Mouse (Mus musculus) lung, postnatal 0 days (tissue): ENCODE data around the gene Elmsan1. TPM values are rescaled to one million over a fixed set of nuclear protein-coding genes. Genes with fewer than 3 reads are reported as not detected.
A peak's percentile ranks its signal among the peaks of the same experiment; 100 is the strongest.

Experiments
- ATAC-seq: fragments of 200-750 bp; cut with Nextera tagmentation; 2 replicates; pipeline ENCODE4 v1.8.0; 2017; ENCODE audit warnings: moderate library complexity
- DNase-seq: peaks from one replicate; pipeline ENCODE4 v3.0.0-alpha.2; 2016; ENCODE audit warnings: low spot score
- H3K27ac ChIP-seq: fragments of 300-500 bp; sonication (generic); 2 replicates; pipeline ENCODE4 v1.5.1; 2014; ENCODE audit warnings: antibody characterized with exemption, mild to moderate bottlenecking, low read length, mixed read lengths
- H3K27me3 ChIP-seq: fragments of 300-500 bp; sonication (generic); replicated peaks from 2 replicates; pipeline ENCODE4 v1.6.1; 2014; ENCODE audit warnings: low read length, mixed read lengths; ENCODE audit not compliant: insufficient read depth
- H3K36me3 ChIP-seq: fragments of 300-500 bp; sonication (generic); 2 replicates; pipeline ENCODE4 v1.6.1; 2014; ENCODE audit warnings: low read length, mixed read lengths; ENCODE audit not compliant: insufficient read depth
- H3K4me1 ChIP-seq: fragments of 300-500 bp; sonication (generic); 2 replicates; pipeline ENCODE4 v1.6.1; 2014; ENCODE audit warnings: antibody characterized with exemption, low read depth, low read length, mixed read lengths; ENCODE audit not compliant: insufficient read depth
- H3K4me2 ChIP-seq: fragments of 300-500 bp; sonication (generic); replicated peaks from 2 replicates; pipeline ENCODE4 v1.6.1; 2014; ENCODE audit warnings: low read depth, mild to moderate bottlenecking, low read length, moderate library complexity, mixed read lengths
- H3K4me3 ChIP-seq: fragments of 300-500 bp; sonication (generic); 2 replicates; pipeline ENCODE4 v1.5.1; 2014; ENCODE audit warnings: low read depth, low read length
- H3K9ac ChIP-seq: fragments of 300-500 bp; sonication (generic); replicated peaks from 2 replicates; pipeline ENCODE4 v1.6.1; 2014; ENCODE audit warnings: low read depth, mild to moderate bottlenecking
- H3K9me3 ChIP-seq: fragments of 300-500 bp; sonication (generic); 2 replicates; pipeline ENCODE4 v1.6.1; 2016; ENCODE audit warnings: low read length, mixed read lengths
- CTCF ChIP-seq: IDR thresholded peaks from 2 replicates; pipeline ENCODE4 v1.5.1; 2016; ENCODE audit warnings: antibody characterized with exemption, mild to moderate bottlenecking
- EP300 ChIP-seq: IDR thresholded peaks from 2 replicates; pipeline ENCODE4 v1.6.1; 2016; ENCODE audit warnings: antibody characterized with exemption, mild to moderate bottlenecking, control low read depth
- WGBS: fragments of 180-500 bp; shearing (Covaris S2); extraction: QIAGEN DNeasy Blood & Tissue Kit; methylation state at CpG from one replicate; pipeline ENCODE4 v1.1.7; 2014; 5-methylcytosine and 5-hydroxymethylcytosine counted together
- polyA plus RNA-seq: library from polyadenylated mRNA; unstranded; fragments of >200 nt; fragmentation: Nextera tagmentation; extraction: Ambion mirVana; gene quantifications from 2 replicates; pipeline ENCODE4 v1.2.1, GENCODE M21; 2015

The Elmsan1 gene
- polyA plus RNA-seq, 1 experiment from 2014 or later = 6.7 TPM

- WGBS = under 1% methylated on average over 20 of the region's 20 CpGs
- H3K9ac ChIP-seq = no peak overlapping the region
These were observed 43.0 kb downstream of the Elmsan1 start for GRCm38 (mm10) chr12:84175659-84176061.

GRCm38 (mm10) chr12:84174871-84175270 is 43.8 kb downstream of the Elmsan1 start:
- 35% methylated on average over 6 of the region's 6 CpGs for WGBS
- Histone ChIP-seq H3K4me2 (peak overlapping the region; percentile 50), H3K4me3 (no peak overlapping the region; the same call in 1 of the 2 replicates), H3K27me3 (no peaks in the 10 kb centered on the region), H3K9ac (peak overlapping the region; percentile 3; the same call in 1 of the 2 replicates), H3K27ac (peak overlapping the region; percentile 89), H3K36me3 (peaks cover 26% of the 10 kb centered on the region), H3K4me1 (peaks cover 64% of the 10 kb centered on the region), H3K9me3 (no peaks in the 10 kb centered on the region)
- DNase-seq (peak; percentile 96), ATAC-seq (peak; percentile 72)
- no peak for TF ChIP-seq CTCF
- TF ChIP-seq EP300 = peak; percentile 71

More at GRCm38 (mm10) chr12:84175659-84176061, 43.0 kb downstream of the Elmsan1 start:
- DNase-seq = peak; percentile 96
- H3K36me3 ChIP-seq = peaks cover 26% of the 10 kb centered on the region
- peak; percentile 46 for TF ChIP-seq CTCF
- peak; percentile 80 for TF ChIP-seq EP300
- no peaks in the 10 kb centered on the region for H3K9me3 ChIP-seq
- peak overlapping the region; percentile 50 for H3K4me2 ChIP-seq
- H3K27ac ChIP-seq = peak overlapping the region; percentile 89
- ATAC-seq = peak; percentile 84
- H3K4me3 ChIP-seq = peak overlapping the region; percentile 10
- H3K27me3 ChIP-seq = no peaks in the 10 kb centered on the region
- peaks cover 72% of the 10 kb centered on the region for H3K4me1 ChIP-seq

DNA sequence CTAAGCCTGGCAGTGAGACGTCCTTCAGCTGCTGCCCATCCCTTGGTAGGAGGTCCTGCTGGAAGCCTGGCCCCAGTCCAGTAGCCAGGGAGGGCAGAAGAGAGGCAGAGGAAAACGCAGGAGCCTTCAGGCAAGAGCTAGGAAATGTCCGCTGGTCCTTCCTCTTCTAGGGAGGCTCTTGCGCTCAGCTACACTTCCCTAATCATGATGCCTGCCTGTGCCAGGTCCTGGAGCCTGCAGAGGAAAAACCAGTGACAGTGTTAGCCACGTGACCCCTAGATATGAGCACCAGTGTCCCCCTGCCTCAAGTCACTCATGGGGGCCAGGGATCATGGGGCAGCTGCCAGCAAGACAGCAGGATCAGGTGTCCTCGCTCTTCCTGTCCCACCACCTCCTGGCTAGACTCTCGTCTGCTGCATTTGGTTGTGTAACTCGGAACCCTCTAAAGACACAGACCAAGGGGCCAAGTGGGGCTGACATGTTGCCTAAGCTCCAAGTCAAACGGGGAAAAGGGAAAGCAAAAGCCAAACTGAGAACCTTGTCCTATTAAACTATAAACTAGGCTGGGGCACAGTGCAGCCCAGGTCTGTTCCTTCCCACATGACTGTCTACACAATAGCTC is 44.4 kb downstream of the Elmsan1 start:
- no peak overlapping the region; the same call in 1 of the 2 replicates for H3K4me3 ChIP-seq
- H3K36me3 ChIP-seq = peaks cover 26% of the 10 kb centered on the region
- no peak for TF ChIP-seq CTCF
- TF ChIP-seq EP300 = no peak
- H3K27ac ChIP-seq = peak overlapping the region; percentile 89
- H3K4me1 ChIP-seq = peaks cover 59% of the 10 kb centered on the region
- ATAC-seq (peak; percentile 5), DNase-seq (peak; percentile 79)
- WGBS = 31% methylated on average over 9 of the region's 9 CpGs
- peak overlapping the region; percentile 3; the same call in 1 of the 2 replicates for H3K9ac ChIP-seq
- H3K9me3 ChIP-seq = no peaks in the 10 kb centered on the region
- peak overlapping the region; percentile 50 for H3K4me2 ChIP-seq
- H3K27me3 ChIP-seq = no peaks in the 10 kb centered on the region

- H3K4me2 ChIP-seq = peak overlapping the region; percentile 50; the same call in 1 of the 2 replicates
- H3K4me1 ChIP-seq = peaks cover 50% of the 10 kb centered on the region
- H3K4me3 ChIP-seq = no peak overlapping the region
- 76% methylated on average over 13 of the region's 13 CpGs for WGBS
- no peak for TF ChIP-seq EP300
- no peak for TF ChIP-seq CTCF
- no peaks in the 10 kb centered on the region for H3K9me3 ChIP-seq
- DNase-seq = no peak
- H3K9ac ChIP-seq = peak overlapping the region; percentile 3; the same call in 1 of the 2 replicates
- no peaks in the 10 kb centered on the region for H3K27me3 ChIP-seq
- peaks cover 26% of the 10 kb centered on the region for H3K36me3 ChIP-seq
- peak overlapping the region; percentile 89 for H3K27ac ChIP-seq
- no peak for ATAC-seq
These were observed 45.3 kb downstream of the Elmsan1 start for GRCm38 (mm10) chr12:84173309-84173915.

- Histone ChIP-seq H3K27ac (peak overlapping the region; percentile 89), H3K36me3 (peaks cover 26% of the 10 kb centered on the region), H3K4me1 (peaks cover 45% of the 10 kb centered on the region), H3K4me3 (no peak overlapping the region), H3K4me2 (no peak overlapping the region), H3K9ac (no peak overlapping the region), H3K27me3 (no peaks in the 10 kb centered on the region), H3K9me3 (no peaks in the 10 kb centered on the region)
- 91% methylated on average over 17 of the region's 17 CpGs for WGBS
- DNase-seq (no peak), ATAC-seq (no peak)
- TF ChIP-seq EP300 (no peak), CTCF (no peak)
These were observed 45.8 kb downstream of the Elmsan1 start for GRCm38 (mm10) chr12:84172862-84173261.

- Histone ChIP-seq H3K4me2 (no peak overlapping the region), H3K36me3 (peaks cover 26% of the 10 kb centered on the region), H3K9me3 (no peaks in the 10 kb centered on the region), H3K27ac (no peak overlapping the region), H3K4me1 (peaks cover 38% of the 10 kb centered on the region), H3K4me3 (no peak overlapping the region), H3K9ac (no peak overlapping the region), H3K27me3 (no peaks in the 10 kb centered on the region)
- no peak for ATAC-seq
- peak; percentile 69 for DNase-seq
- 72% methylated on average over 3 of the region's 3 CpGs for WGBS
- TF ChIP-seq EP300 (no peak), CTCF (no peak)
These were observed 46.5 kb downstream of the Elmsan1 start for GRCm38 (mm10) chr12:84172216-84172615.
